Comparison of ENCODE assay signal across 14 mouse cellular contexts in genomic region chr4:145863872-145864271, GRCm38 (mm10). TPM values are rescaled to one million over a fixed set of nuclear protein-coding genes. Genes with fewer than 3 reads are reported as not detected.
"Had no signal": no experiment of that assay in that cellular context is flagged by ENCODE, and none has a peak within 500 bp of the region (broad histone marks: within the 10 kb centered on the region; RNA-seq: fewer than 3 reads in every experiment).

No protein-coding gene starts in this region.

RNA-seq across cellular contexts. Expression of gene Zfp986, which starts 4.7 kb away (rescaled TPM):
- total RNA-seq: megakaryocyte progenitor cell, adult 5-6 weeks; megakaryocyte-erythroid progenitor cell, adult 5-6 weeks had no signal
- polyA plus RNA-seq: kidney, embryonic 15.5 days; limb, embryonic 13.5 days; liver, embryonic 12.5 days; liver, embryonic 15.5 days; lung, embryonic 15.5 days; midbrain, embryonic 11.5 days; midbrain, embryonic 14.5 days; midbrain, postnatal 0 days; neural tube, embryonic 12.5 days; stomach, embryonic 14.5 days; stomach, postnatal 0 days; thymus, postnatal 0 days had no signal
